Mouse (Mus musculus): ENCODE data around the gene Stk32c.

Gene Stk32c

GRCm38 (mm10) chr7:139145891-139146290, 67.2 kb downstream of the Stk32c start:
- peak; percentile 41 for DNase-seq (ENCODE audit: inconsistent ontology term)

GRCm38 (mm10) chr7:139143785-139144184, 69.3 kb downstream of the Stk32c start:
- DNase-seq (ENCODE audit: inconsistent ontology term) = no peak

- DNase-seq (ENCODE audit: inconsistent ontology term) = peak; percentile 46
Measured at GRCm38 (mm10) chr7:139139921-139140461, 73.1 kb downstream of the Stk32c start.

- no peak for DNase-seq (ENCODE audit: inconsistent ontology term)
Measured at GRCm38 (mm10) chr7:139136906-139137491, 76.1 kb downstream of the Stk32c start.

- DNase-seq (ENCODE audit: inconsistent ontology term) = no peak
Measured at GRCm38 (mm10) chr7:139135236-139135635, 77.9 kb downstream of the Stk32c start.

- DNase-seq (ENCODE audit: inconsistent ontology term) = peak; percentile 43
Measured at GRCm38 (mm10) chr7:139133446-139133845, 79.7 kb downstream of the Stk32c start.

GRCm38 (mm10) chr7:139131538-139131937, 81.6 kb downstream of the Stk32c start:
- no peak for DNase-seq (ENCODE audit: inconsistent ontology term)

GRCm38 (mm10) chr7:139130361-139130760, 82.7 kb downstream of the Stk32c start:
- DNase-seq (ENCODE audit: inconsistent ontology term) = no peak

GRCm38 (mm10) chr7:139128994-139129393, 84.1 kb downstream of the Stk32c start:
- no peak for DNase-seq (ENCODE audit: inconsistent ontology term)

- DNase-seq (ENCODE audit: inconsistent ontology term) = no peak
Measured at GRCm38 (mm10) chr7:139126549-139126948, 86.6 kb downstream of the Stk32c start.

GRCm38 (mm10) chr7:139125881-139126280, 87.2 kb downstream of the Stk32c start:
- no peak for DNase-seq (ENCODE audit: inconsistent ontology term)

- no peak for DNase-seq (ENCODE audit: inconsistent ontology term)
Measured at GRCm38 (mm10) chr7:139119775-139120153, 93.3 kb downstream of the Stk32c start.

GRCm38 (mm10) chr7:139119152-139119774, 93.8 kb downstream of the Stk32c start:
- peak; percentile 57 for DNase-seq (ENCODE audit: inconsistent ontology term)

- DNase-seq (ENCODE audit: inconsistent ontology term) = peak; percentile 72
Measured at GRCm38 (mm10) chr7:139107908-139108650, 105.0 kb downstream of the Stk32c start.

- DNase-seq (ENCODE audit: inconsistent ontology term) = no peak
Measured at GRCm38 (mm10) chr7:139105705-139106104, 107.4 kb downstream of the Stk32c start.

GRCm38 (mm10) chr7:139105076-139105475, 108.0 kb downstream of the Stk32c start:
- no peak for DNase-seq (ENCODE audit: inconsistent ontology term)

GRCm38 (mm10) chr7:139103960-139104381, 109.1 kb downstream of the Stk32c start:
- no peak for DNase-seq (ENCODE audit: inconsistent ontology term)

- DNase-seq (ENCODE audit: inconsistent ontology term) = no peak
Measured at GRCm38 (mm10) chr7:139101826-139102225, 111.3 kb downstream of the Stk32c start.

- DNase-seq (ENCODE audit: inconsistent ontology term) = no peak
Measured at GRCm38 (mm10) chr7:139101286-139101804, 111.8 kb downstream of the Stk32c start.

- no peak for DNase-seq (ENCODE audit: inconsistent ontology term)
Measured at GRCm38 (mm10) chr7:139100531-139101095, 112.5 kb downstream of the Stk32c start.

- no peak for DNase-seq (ENCODE audit: inconsistent ontology term)
Measured at GRCm38 (mm10) chr7:139096399-139096798, 116.7 kb downstream of the Stk32c start.

- no peak for DNase-seq (ENCODE audit: inconsistent ontology term)
Measured at GRCm38 (mm10) chr7:139095282-139095681, 117.8 kb downstream of the Stk32c start.

Data from Muller cell, postnatal 12 days (primary cell).